Mouse (Mus musculus) liver, embryonic 13.5 days (tissue): ENCODE measurements around the gene Eif3l. TPM values are rescaled to one million over a fixed set of nuclear protein-coding genes. Genes with fewer than 3 reads are reported as not detected.

Experiments used
- ATAC-seq: fragments of 200-750 bp; cut with Nextera tagmentation; 2 replicates; pipeline ENCODE4 v1.8.0; 2017; ENCODE audit warnings: low read depth, mild to moderate bottlenecking, moderate number of reproducible peaks, moderate library complexity
- DNase-seq: peaks from one replicate; pipeline ENCODE4 v3.0.0; 2022
- H3K27ac ChIP-seq: fragments of 300-500 bp; sonication (generic); 2 replicates; pipeline ENCODE4 v1.5.1; 2015; ENCODE audit warnings: moderate library complexity, mild to moderate bottlenecking, inconsistent platforms
- H3K27me3 ChIP-seq: fragments of 300-500 bp; sonication (generic); 2 replicates; pipeline ENCODE4 v1.6.1; 2015; ENCODE audit warnings: mild to moderate bottlenecking, inconsistent platforms
- H3K36me3 ChIP-seq: fragments of 300-500 bp; sonication (generic); 2 replicates; pipeline ENCODE4 v1.6.1; 2015; ENCODE audit warnings: mild to moderate bottlenecking, inconsistent platforms
- H3K4me1 ChIP-seq: fragments of 300-500 bp; sonication (generic); replicated peaks from 2 replicates; pipeline ENCODE4 v1.6.1; 2015; ENCODE audit warnings: inconsistent platforms
- H3K4me2 ChIP-seq: fragments of 300-500 bp; sonication (generic); 2 replicates; pipeline ENCODE4 v1.6.1; 2015; ENCODE audit warnings: inconsistent platforms, mild to moderate bottlenecking, moderate library complexity
- H3K4me3 ChIP-seq: fragments of 300-500 bp; sonication (generic); replicated peaks from 2 replicates; pipeline ENCODE4 v1.5.1; 2015; ENCODE audit warnings: mild to moderate bottlenecking, inconsistent platforms
- H3K9ac ChIP-seq: fragments of 300-500 bp; sonication (generic); 2 replicates; pipeline ENCODE4 v1.6.1; 2015; ENCODE audit warnings: mild to moderate bottlenecking, inconsistent platforms
- H3K9me3 ChIP-seq: fragments of 300-500 bp; sonication (generic); replicated peaks from 2 replicates; pipeline ENCODE4 v1.6.1; 2016; ENCODE audit warnings: inconsistent platforms
- WGBS: fragments of 180-500 bp; shearing (Covaris S2); methylation state at CpG from one replicate; pipeline ENCODE4 v1.1.7; 2015; ENCODE audit not compliant: insufficient replicate concordance; 5-methylcytosine and 5-hydroxymethylcytosine counted together
- polyA plus RNA-seq: library from polyadenylated mRNA; unstranded; fragments of >200 nt; fragmentation: Nextera tagmentation; extraction: Ambion mirVana; gene quantifications from 2 replicates; pipeline ENCODE4 v1.2.1, GENCODE M21; 2015

Eif3l gene
- polyA plus RNA-seq, 1 experiment from 2014 or later = 171 TPM

DNA sequence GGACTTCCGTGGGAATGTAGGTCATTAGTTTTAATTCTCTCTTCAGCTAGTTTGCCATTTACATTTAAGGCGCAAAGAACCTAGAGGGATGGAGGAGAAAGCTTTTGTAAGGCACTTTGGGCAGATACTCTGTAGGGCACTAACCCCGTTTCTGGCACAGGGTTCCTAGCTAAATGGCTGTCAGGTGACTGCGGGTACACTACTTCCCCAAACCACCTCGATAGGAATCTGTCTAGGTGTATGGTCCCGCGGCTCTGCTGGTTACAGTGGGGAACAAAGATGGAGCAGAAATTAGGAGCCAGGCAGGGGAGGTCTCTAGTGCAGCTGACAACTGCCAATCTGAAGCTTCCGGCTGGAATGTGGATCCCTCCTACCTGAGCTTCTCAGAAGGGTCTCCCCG, 35.1 kb downstream of the Eif3l start:
- Histone ChIP-seq H3K9me3 (no peaks in the 10 kb centered on the region), H3K4me3 (peak overlapping the region; percentile 77), H3K4me1 (peaks cover 51% of the 10 kb centered on the region), H3K9ac (peak overlapping the region; percentile 88; the same call in 1 of the 2 replicates), H3K36me3 (peaks cover 4% of the 10 kb centered on the region; the same call in 1 of the 2 replicates), H3K27me3 (peaks cover 14% of the 10 kb centered on the region), H3K4me2 (peak overlapping the region; percentile 99), H3K27ac (no peak overlapping the region)
- WGBS = 14% methylated on average over 9 of the region's 9 CpGs
- DNase-seq (no peak), ATAC-seq (no peak)

DNA sequence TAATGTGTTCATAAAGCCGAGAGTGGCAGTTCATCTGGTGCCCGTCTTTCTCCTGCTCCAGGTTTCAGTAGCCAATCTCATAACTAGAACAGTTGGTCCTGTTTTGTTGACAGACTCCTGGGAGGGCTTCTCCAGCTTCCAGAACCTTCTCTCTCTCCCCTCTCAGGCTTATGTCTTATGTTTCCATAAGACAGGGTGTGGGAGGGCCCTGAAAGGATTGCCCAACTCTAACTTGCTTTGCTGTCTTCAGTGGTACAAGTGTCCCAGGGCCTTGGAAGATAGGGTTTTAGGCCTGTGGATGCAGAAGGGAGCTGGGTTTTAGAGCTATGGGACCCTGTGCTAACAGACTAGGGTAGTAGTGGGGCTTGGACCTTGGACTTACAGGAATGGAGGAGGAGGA, 35.5 kb downstream of the Eif3l start:
- Histone ChIP-seq H3K4me2 (peak overlapping the region; percentile 99), H3K9me3 (no peaks in the 10 kb centered on the region), H3K36me3 (peaks cover 8% of the 10 kb centered on the region; the same call in 1 of the 2 replicates), H3K4me1 (peaks cover 46% of the 10 kb centered on the region), H3K27ac (no peak overlapping the region), H3K4me3 (0 out of 2 replicates have a peak overlapping the region, but pooled peaks have one; percentile 77), H3K9ac (0 out of 2 replicates have a peak overlapping the region, but pooled peaks have one; percentile 11), H3K27me3 (peaks cover 14% of the 10 kb centered on the region)
- 74% methylated on average over 2 of the region's 2 CpGs for WGBS
- no peak for ATAC-seq
- DNase-seq = no peak

DNA sequence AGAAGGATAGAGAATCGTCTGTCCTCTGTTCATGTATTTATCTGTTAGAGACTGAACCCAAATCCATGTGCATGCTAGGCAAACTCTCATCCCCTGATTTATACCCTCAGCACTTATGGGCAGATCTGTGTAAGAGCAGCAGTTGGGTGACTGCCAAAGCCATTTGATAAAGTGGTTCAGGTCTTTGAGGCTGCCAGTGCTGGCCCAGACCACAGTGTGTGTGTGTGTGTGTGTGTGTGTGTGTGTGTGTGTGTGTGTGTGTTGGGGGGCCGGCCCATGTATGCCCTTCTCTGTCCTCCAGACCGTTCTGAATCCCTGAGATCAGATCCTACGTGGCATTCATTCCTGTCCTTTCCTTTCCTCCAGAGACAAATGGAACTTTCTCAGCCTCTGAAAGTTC, 36.8 kb downstream of the Eif3l start:
- 74% methylated on average over 3 of the region's 4 CpGs for WGBS
- H3K27ac ChIP-seq = no peak overlapping the region
- H3K4me2 ChIP-seq = no peak overlapping the region
- ATAC-seq (no peak), DNase-seq (no peak)
- no peak overlapping the region for H3K4me3 ChIP-seq
- H3K9ac ChIP-seq = no peak overlapping the region
- H3K9me3 ChIP-seq = no peaks in the 10 kb centered on the region
- H3K4me1 ChIP-seq = peaks cover 33% of the 10 kb centered on the region
- peaks cover 14% of the 10 kb centered on the region for H3K27me3 ChIP-seq
- H3K36me3 ChIP-seq = peaks cover 8% of the 10 kb centered on the region; the same call in 1 of the 2 replicates

DNA sequence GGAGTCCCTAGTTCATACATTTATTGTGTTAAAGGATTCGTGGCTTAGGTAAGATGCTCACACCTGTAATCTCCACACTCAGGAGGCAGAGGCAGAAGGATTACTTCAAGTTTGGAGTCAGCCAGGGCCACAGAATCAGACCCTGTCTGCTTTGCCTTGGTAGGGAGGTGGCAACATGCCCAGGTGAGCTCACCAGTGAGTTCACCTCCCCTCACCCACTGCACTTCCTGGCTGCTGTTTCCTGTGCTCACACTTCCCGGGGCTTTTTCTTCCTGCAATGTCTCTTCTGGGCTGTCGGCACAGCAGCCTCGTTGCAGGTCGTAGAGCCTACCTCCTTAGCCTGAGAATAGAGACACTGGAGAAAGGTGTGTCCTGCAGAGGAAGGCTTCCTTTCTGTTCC, 40.3 kb downstream of the Eif3l start:
- Histone ChIP-seq H3K9me3 (no peaks in the 10 kb centered on the region), H3K4me1 (peaks cover 10% of the 10 kb centered on the region), H3K36me3 (peaks cover 8% of the 10 kb centered on the region; the same call in 1 of the 2 replicates), H3K27me3 (peaks cover 4% of the 10 kb centered on the region), H3K4me2 (no peak overlapping the region), H3K4me3 (no peak overlapping the region), H3K9ac (no peak overlapping the region), H3K27ac (no peak overlapping the region)
- no peak for DNase-seq
- no peak for ATAC-seq
- WGBS = 54% methylated on average over 5 of the region's 5 CpGs

DNA sequence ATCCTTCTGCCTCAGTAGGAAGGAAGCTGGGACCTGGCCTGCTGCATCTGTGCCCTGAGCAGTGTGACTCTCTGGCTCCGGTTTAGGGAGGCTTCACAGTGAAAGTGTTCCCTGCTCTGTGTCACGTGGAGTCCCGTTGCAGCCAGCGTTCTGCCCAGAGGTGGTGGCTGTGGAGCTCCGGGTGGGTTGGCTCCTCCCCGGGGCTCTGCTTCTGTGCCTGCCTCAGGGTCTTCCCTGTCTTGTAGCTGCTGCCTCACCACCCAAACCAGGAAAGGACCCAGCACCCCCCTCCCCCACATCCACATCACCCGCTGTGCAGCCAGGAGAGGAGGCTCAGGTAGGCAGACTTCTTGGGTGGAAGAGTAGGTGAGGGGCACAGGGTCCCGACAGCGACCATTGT, 44.5 kb downstream of the Eif3l start:
- Histone ChIP-seq H3K4me3 (no peak overlapping the region), H3K4me2 (no peak overlapping the region), H3K27me3 (no peaks in the 10 kb centered on the region), H3K9me3 (no peaks in the 10 kb centered on the region), H3K36me3 (peaks cover 29% of the 10 kb centered on the region), H3K9ac (no peak overlapping the region), H3K4me1 (no peaks in the 10 kb centered on the region), H3K27ac (no peak overlapping the region)
- ATAC-seq (no peak), DNase-seq (no peak)
- 83% methylated on average over 9 of the region's 9 CpGs for WGBS

DNA sequence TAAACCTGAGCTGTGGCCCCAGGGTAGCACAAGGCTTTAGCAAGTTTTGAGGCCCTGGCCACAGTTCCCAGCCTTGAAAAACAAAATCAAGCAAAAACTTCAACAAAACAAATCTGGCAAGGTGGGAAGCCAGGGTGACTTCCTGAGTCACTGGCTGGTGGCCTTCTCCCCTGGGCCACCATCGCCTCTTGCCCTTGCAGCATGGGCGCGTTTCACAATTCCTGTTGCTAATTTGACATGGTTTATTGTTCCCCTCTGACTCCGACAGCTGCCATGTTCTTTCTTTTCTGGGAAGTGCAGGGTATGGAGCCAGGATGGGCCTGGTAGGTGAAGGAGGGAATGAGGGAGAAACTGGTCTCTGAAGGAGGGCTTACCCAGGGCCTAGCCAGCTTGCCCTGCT, 47.1 kb downstream of the Eif3l start:
- whole genome bisulfite sequencing = 72% methylated on average over 4 of the region's 4 CpGs
- no peak for ATAC-seq
- H3K9ac ChIP-seq = no peak overlapping the region
- H3K27me3 ChIP-seq = no peaks in the 10 kb centered on the region
- peaks cover 39% of the 10 kb centered on the region for H3K36me3 ChIP-seq
- no peaks in the 10 kb centered on the region for H3K9me3 ChIP-seq
- H3K4me1 ChIP-seq = no peaks in the 10 kb centered on the region
- no peak overlapping the region for H3K4me2 ChIP-seq
- H3K27ac ChIP-seq = no peak overlapping the region
- H3K4me3 ChIP-seq = no peak overlapping the region
- DNase-seq = no peak

DNA sequence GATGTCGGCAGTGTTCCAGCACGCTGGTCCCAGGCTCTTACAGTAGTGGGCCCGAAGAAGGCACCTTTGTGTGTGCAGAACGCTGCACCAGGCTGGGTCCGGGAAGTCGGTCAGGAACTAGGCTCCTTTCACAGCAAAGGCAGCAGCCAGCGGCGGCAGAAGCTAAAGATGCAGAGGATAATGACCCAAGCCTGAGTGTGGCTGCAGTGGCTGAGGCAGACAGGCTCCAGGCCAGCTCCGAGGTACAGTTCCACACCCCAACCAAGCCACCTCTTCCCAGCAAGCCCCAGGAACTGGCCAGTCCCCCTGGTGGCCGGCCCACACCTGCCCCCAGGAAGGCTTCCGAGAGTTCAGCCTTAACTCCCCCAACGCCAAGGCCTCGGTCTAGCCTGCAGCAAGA, 47.6 kb downstream of the Eif3l start:
- no peak for DNase-seq
- H3K36me3 ChIP-seq = peaks cover 43% of the 10 kb centered on the region
- H3K27me3 ChIP-seq = no peaks in the 10 kb centered on the region
- H3K27ac ChIP-seq = no peak overlapping the region
- no peak for ATAC-seq
- H3K4me2 ChIP-seq = no peak overlapping the region
- H3K4me1 ChIP-seq = no peaks in the 10 kb centered on the region
- H3K9me3 ChIP-seq = no peaks in the 10 kb centered on the region
- WGBS = 81% methylated on average over 13 of the region's 13 CpGs
- H3K4me3 ChIP-seq = no peak overlapping the region
- no peak overlapping the region for H3K9ac ChIP-seq

DNA sequence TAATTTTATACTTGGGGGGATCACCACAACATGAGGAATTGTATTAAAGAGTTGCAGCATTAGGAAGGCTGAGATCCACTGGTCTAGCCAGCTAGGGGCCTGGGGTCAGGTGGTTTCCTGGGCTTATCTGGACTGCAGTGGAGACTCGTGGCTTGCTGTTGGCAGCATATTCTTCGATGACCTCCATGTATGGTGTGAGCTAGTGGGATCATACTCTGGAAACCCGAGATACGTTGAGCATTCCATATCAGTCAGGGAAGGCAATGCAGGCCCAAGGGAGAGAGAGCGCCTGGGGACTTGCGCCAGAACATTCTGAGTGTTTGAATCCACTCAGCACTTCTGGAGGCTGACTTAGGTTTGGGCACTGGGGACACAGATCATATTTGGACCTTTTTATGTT, 48.8 kb downstream of the Eif3l start:
- ATAC-seq = no peak
- Histone ChIP-seq H3K9ac (no peak overlapping the region), H3K27ac (no peak overlapping the region), H3K36me3 (peaks cover 53% of the 10 kb centered on the region), H3K4me2 (no peak overlapping the region), H3K9me3 (peaks cover 4% of the 10 kb centered on the region; the same call in 1 of the 2 replicates), H3K27me3 (no peaks in the 10 kb centered on the region), H3K4me3 (no peak overlapping the region), H3K4me1 (no peaks in the 10 kb centered on the region)
- DNase-seq = no peak
- WGBS = 66% methylated on average over 6 of the region's 6 CpGs

DNA sequence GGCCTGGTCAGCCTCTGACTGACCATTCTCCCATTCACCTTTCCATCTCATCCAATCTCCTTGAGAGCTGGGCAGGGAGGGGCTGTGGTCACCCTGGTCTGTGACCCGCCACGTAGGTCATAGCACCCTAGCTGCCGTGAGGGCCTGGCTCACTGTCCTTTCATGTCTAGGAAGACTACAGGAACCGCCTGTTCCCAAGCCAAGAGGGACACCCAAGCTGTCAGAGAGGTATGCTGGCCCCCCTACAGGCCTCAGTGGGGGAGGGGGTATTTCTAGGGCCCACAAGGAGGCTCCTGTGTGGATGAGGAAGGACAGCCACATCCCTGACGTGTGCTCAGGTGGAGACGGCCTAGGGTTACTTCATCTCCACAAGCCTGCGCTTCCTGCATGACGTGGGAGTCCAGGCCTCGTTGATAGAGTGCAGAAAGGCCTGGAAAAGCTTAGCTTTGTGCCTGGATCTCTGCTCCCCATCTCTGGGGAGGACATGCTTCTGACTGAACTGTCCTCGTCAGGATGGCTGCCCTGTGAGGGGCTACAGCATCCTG, 49.4 kb downstream of the Eif3l start:
- Histone ChIP-seq H3K4me1 (no peaks in the 10 kb centered on the region), H3K36me3 (peaks cover 55% of the 10 kb centered on the region), H3K4me3 (no peak overlapping the region), H3K9ac (no peak overlapping the region), H3K27ac (no peak overlapping the region), H3K27me3 (no peaks in the 10 kb centered on the region), H3K9me3 (peaks cover 4% of the 10 kb centered on the region; the same call in 1 of the 2 replicates), H3K4me2 (no peak overlapping the region)
- no peak for DNase-seq
- 64% methylated on average over 10 of the region's 10 CpGs for WGBS
- ATAC-seq = no peak

DNA sequence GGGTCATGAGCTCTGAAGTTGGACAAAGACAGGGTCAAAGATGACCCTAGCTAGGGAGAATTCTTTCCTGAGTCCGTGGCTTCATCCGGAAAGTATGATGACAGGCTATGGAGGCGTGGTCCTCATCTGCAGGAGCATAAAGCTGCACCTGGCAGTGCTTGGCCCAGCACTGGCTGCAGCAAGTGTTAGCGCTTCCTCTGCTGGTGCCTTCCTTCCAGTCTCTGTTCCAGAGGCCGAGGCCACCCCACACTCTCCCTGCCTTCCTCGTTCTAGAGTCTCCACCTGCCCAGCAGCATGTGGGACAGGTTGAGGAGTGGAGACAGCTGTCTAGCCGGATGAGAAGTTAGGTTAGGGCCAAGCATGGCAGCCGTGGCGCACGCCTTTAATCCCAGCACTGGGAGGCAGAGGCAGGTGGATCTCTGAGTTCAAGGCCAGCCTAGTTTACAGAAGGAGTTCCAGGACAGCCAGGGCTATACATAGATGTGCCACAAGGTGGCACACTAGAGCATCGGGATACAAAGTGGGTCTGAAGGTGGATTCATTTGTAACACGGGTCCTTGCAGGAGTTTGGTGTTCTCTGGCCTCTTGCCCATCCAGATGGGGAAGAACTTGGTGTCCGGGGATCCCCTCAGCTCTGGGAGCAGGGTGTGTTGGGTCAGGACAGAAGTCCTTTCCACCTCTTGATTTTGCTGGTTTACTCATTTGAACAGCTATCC, 51.4 kb downstream of the Eif3l start:
- 71% methylated on average over 13 of the region's 13 CpGs for WGBS
- no peak for ATAC-seq
- no peak overlapping the region for H3K9ac ChIP-seq
- no peak overlapping the region for H3K4me2 ChIP-seq
- H3K36me3 ChIP-seq = peaks cover 64% of the 10 kb centered on the region
- no peaks in the 10 kb centered on the region for H3K27me3 ChIP-seq
- H3K4me3 ChIP-seq = no peak overlapping the region
- H3K27ac ChIP-seq = no peak overlapping the region
- peak; percentile 27 for DNase-seq
- no peaks in the 10 kb centered on the region for H3K4me1 ChIP-seq
- H3K9me3 ChIP-seq = peaks cover 4% of the 10 kb centered on the region; the same call in 1 of the 2 replicates

DNA sequence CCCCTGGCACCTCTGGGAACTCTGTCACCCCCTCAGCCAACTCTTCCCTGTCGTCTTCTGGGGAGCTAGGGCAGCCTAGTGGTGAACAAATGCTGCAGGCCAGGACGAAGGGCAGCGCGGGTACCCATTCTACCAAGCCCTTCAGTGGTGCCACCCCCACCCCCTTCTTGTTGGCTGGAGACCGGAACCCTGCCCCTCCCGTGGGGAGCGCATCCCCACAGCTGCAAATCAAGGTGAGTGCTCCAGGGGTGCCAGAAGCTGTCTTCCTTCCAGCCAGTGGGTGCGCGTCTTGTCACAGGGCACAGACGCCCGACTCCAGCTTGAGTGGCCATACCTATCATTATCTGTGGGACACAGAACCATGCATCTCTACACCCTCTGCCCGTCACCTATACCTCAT, 52.1 kb downstream of the Eif3l start:
- ATAC-seq = no peak
- WGBS = 83% methylated on average over 12 of the region's 12 CpGs
- no peaks in the 10 kb centered on the region for H3K27me3 ChIP-seq

DNA sequence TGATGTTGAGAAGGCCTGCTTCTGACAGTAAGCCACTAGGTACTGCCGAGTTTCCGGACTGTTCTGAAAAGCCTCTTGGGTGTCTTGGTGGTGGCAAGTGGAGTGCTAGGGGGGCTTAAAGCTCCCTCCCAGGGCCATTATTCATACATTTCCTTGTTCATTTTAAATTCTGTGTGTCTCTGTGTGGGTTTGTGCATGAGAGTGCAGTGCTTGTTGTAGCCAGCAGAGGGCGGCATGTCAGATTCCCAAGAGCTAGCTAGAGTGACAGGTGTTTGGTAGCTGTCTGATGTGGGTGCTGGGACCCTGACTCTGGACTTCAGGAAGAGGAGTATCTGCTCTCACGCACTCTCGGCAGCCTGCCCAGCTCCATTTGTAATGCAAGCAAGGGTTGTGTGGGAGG, 53.2 kb downstream of the Eif3l start:
- DNase-seq (no peak), ATAC-seq (no peak)
- Histone ChIP-seq H3K4me1 (no peaks in the 10 kb centered on the region), H3K36me3 (peaks cover 72% of the 10 kb centered on the region), H3K27ac (no peak overlapping the region), H3K9me3 (peaks cover 4% of the 10 kb centered on the region; the same call in 1 of the 2 replicates), H3K9ac (no peak overlapping the region), H3K4me3 (no peak overlapping the region), H3K4me2 (no peak overlapping the region), H3K27me3 (no peaks in the 10 kb centered on the region)
- WGBS = 85% methylated on average over 5 of the region's 5 CpGs

More for the DNA sequence above, 52.1 kb downstream of the Eif3l start:
- DNase-seq = no peak
- no peaks in the 10 kb centered on the region for H3K4me1 ChIP-seq
- no peak overlapping the region for H3K4me2 ChIP-seq
- H3K4me3 ChIP-seq = no peak overlapping the region
- no peak overlapping the region for H3K27ac ChIP-seq
- peaks cover 70% of the 10 kb centered on the region for H3K36me3 ChIP-seq
- no peak overlapping the region for H3K9ac ChIP-seq
- H3K9me3 ChIP-seq = peaks cover 4% of the 10 kb centered on the region; the same call in 1 of the 2 replicates
